Mouse (Mus musculus) heart, adult 2 months (tissue): Measurements from ENCODE around the gene Erg. TPM values are rescaled to one million over a fixed set of nuclear protein-coding genes. Genes with fewer than 3 reads are reported as not detected.

Source experiments
- DNase-seq, 2 experiments: peaks; one replicate each; pipeline ENCODE4 v3.0.0; 2021
- H3K27ac ChIP-seq: fragments of 200-600 bp; 2 replicates; pipeline ENCODE4 v1.8.1; 2022
- H3K27me3 ChIP-seq: fragments of 200-500 bp; 2 replicates; pipeline ENCODE4 v1.6.1; 2012; ENCODE audit warnings: mild to moderate bottlenecking, low read length, inconsistent platforms, mixed read lengths; ENCODE audit not compliant: control insufficient read depth, insufficient read depth
- H3K36me3 ChIP-seq: fragments of 200-500 bp; 2 replicates; pipeline ENCODE4 v1.6.1; 2012; ENCODE audit warnings: low read length, inconsistent platforms; ENCODE audit not compliant: control insufficient read depth, insufficient read depth
- H3K4me1 ChIP-seq: fragments of 200-500 bp; 2 replicates; pipeline ENCODE4 v1.6.1; 2011; ENCODE audit warnings: low read length; ENCODE audit not compliant: control insufficient read depth, insufficient read depth
- H3K4me3 ChIP-seq: fragments of 200-600 bp; 2 replicates; pipeline ENCODE4 v1.8.1; 2022
- H3K79me2 ChIP-seq: fragments of 200-500 bp; replicated peaks from 2 replicates; pipeline ENCODE4 v1.6.1; 2012; ENCODE audit warnings: mild to moderate bottlenecking, inconsistent platforms, low read length, moderate library complexity, mixed read lengths; ENCODE audit not compliant: control insufficient read depth, insufficient read depth
- H3K9ac ChIP-seq: fragments of 200-500 bp; 2 replicates; pipeline ENCODE4 v1.6.1; 2012; ENCODE audit warnings: low read depth, mild to moderate bottlenecking, control low read depth, inconsistent platforms, low read length, mixed read lengths
- CTCF ChIP-seq: fragments of 200-600 bp; IDR thresholded peaks from 2 replicates; pipeline ENCODE4 v1.8.1; 2022; ENCODE audit warnings: antibody characterized with exemption, mild to moderate bottlenecking, moderate library complexity
- EP300 ChIP-seq: fragments of 200-500 bp; IDR thresholded peaks from 2 replicates; pipeline ENCODE4 v1.6.1; 2011; ENCODE audit warnings: low read depth, low read length, control low read depth; ENCODE audit not compliant: insufficient read depth
- POLR2A ChIP-seq: fragments of 200-500 bp; IDR thresholded peaks from 2 replicates; pipeline ENCODE4 v1.6.1; 2011; ENCODE audit warnings: mild to moderate bottlenecking, low read depth, low read length, control low read depth; ENCODE audit not compliant: insufficient read depth
- WGBS: fragments of 180-500 bp; shearing (Covaris S2); methylation state at CpG from one replicate; pipeline ENCODE4 v1.1.7; 2018; 5-methylcytosine and 5-hydroxymethylcytosine counted together
- intact Hi-C: fragments of 180-260 bp; cut with DNase I; formaldehyde crosslinking; loops from one replicate; pipeline ENCODE4 v1.15.1; 2025
- polyA plus RNA-seq: library from polyadenylated mRNA; depleted of rRNA; stranded (reverse); fragments of >200 nt; gene quantifications from 2 replicates; pipeline ENCODE4 v1.2.3, GENCODE M21; 2012
- total RNA-seq, 2 experiments: library from RNA; stranded (reverse); gene quantifications; 2 replicates each; pipeline ENCODE4 v1.2.3; 2021

Gene Erg
- total and polyA plus RNA-seq, 3 experiments, result 19.8 to 26.6 (median 22.1) TPM

- WGBS, result 54% methylated on average over 8 of the region's 8 CpGs
- intact Hi-C loops, result loop anchor here (5.0 kb wide), 2 partner anchors 218 to 613 kb away; no protein-coding TSS in a partner anchor
These were observed 232.6 kb downstream of the Erg start for GRCm38 (mm10) chr16:95353838-95354237.

GRCm38 (mm10) chr16:95352266-95352665, 234.1 kb downstream of the Erg start:
- no peak overlapping the region; the same call in 1 of the 2 replicates for H3K27ac ChIP-seq

More at GRCm38 (mm10) chr16:95353838-95354237, 232.6 kb downstream of the Erg start:
- Histone ChIP-seq H3K27me3 (no peaks in the 10 kb centered on the region), H3K79me2 (no peaks in the 10 kb centered on the region), H3K4me3 (no peak overlapping the region), H3K9ac (no peak overlapping the region), H3K36me3 (no peaks in the 10 kb centered on the region), H3K4me1 (peaks cover 10% of the 10 kb centered on the region), H3K27ac (no peak overlapping the region)
- no peak for TF ChIP-seq CTCF
- no peak for TF ChIP-seq EP300
- TF ChIP-seq POLR2A, result no peak
- no peak for DNase-seq

GRCm38 (mm10) chr16:95350499-95350898, 235.9 kb downstream of the Erg start:
- 26% methylated on average over 3 of the region's 3 CpGs for WGBS
- Histone ChIP-seq H3K27ac (no peak overlapping the region), H3K9ac (no peak overlapping the region), H3K4me1 (peaks cover 21% of the 10 kb centered on the region), H3K79me2 (no peaks in the 10 kb centered on the region), H3K27me3 (no peaks in the 10 kb centered on the region), H3K4me3 (no peak overlapping the region), H3K36me3 (no peaks in the 10 kb centered on the region)
- TF ChIP-seq CTCF, result peak; percentile 75
- TF ChIP-seq POLR2A, result no peak
- peak; percentile 35 to 55 for DNase-seq
- intact Hi-C loops, result loop anchor here (5.0 kb wide), 2 partner anchors 222 to 617 kb away; no protein-coding TSS in a partner anchor

More at GRCm38 (mm10) chr16:95352266-95352665, 234.1 kb downstream of the Erg start:
- no peak for DNase-seq
- H3K36me3 ChIP-seq, result no peaks in the 10 kb centered on the region
- H3K4me1 ChIP-seq, result peaks cover 16% of the 10 kb centered on the region
- no peak for TF ChIP-seq POLR2A
- TF ChIP-seq EP300, result 0 out of 2 replicates have a peak, but pooled peaks have one; percentile 33
- TF ChIP-seq CTCF, result no peak
- no peaks in the 10 kb centered on the region for H3K27me3 ChIP-seq
- no peaks in the 10 kb centered on the region for H3K79me2 ChIP-seq
- intact Hi-C loops, result loop anchor here (5.0 kb wide), 2 partner anchors 220 to 615 kb away; no protein-coding TSS in a partner anchor
- 36% methylated on average over 8 of the region's 8 CpGs for WGBS
- H3K4me3 ChIP-seq, result no peak overlapping the region
- H3K9ac ChIP-seq, result no peak overlapping the region

GRCm38 (mm10) chr16:95349745-95350144, 236.6 kb downstream of the Erg start:
- Histone ChIP-seq H3K27ac (no peak overlapping the region), H3K9ac (no peak overlapping the region), H3K4me3 (no peak overlapping the region), H3K27me3 (no peaks in the 10 kb centered on the region), H3K36me3 (no peaks in the 10 kb centered on the region), H3K4me1 (peaks cover 22% of the 10 kb centered on the region), H3K79me2 (no peaks in the 10 kb centered on the region)
- intact Hi-C loops, result loop anchor here (2.0 to 5.0 kb wide), 3 partner anchors 115 to 618 kb away; no protein-coding TSS in a partner anchor
- WGBS, result 56% methylated on average over 5 of the region's 5 CpGs
- no peak for DNase-seq
- TF ChIP-seq EP300 (no peak), CTCF (no peak), POLR2A (no peak)

GRCm38 (mm10) chr16:95349344-95349743, 237.0 kb downstream of the Erg start:
- no peak for DNase-seq
- no peak overlapping the region for H3K9ac ChIP-seq
- H3K4me3 ChIP-seq, result no peak overlapping the region
- H3K27ac ChIP-seq, result no peak overlapping the region
- no peaks in the 10 kb centered on the region for H3K79me2 ChIP-seq
- no peak for TF ChIP-seq CTCF
- TF ChIP-seq EP300, result no peak
- TF ChIP-seq POLR2A, result no peak
- intact Hi-C loops, result loop anchor here (2.0 kb wide), 1 partner anchor 115 kb away; no protein-coding TSS in a partner anchor
- H3K36me3 ChIP-seq, result no peaks in the 10 kb centered on the region
- peaks cover 22% of the 10 kb centered on the region for H3K4me1 ChIP-seq
- 89% methylated on average over 6 of the region's 6 CpGs for WGBS
- no peaks in the 10 kb centered on the region for H3K27me3 ChIP-seq

GRCm38 (mm10) chr16:95348555-95348954, 237.8 kb downstream of the Erg start:
- H3K4me3 ChIP-seq, result no peak overlapping the region
- no peak for DNase-seq
- intact Hi-C loops, result loop anchor here (2.0 kb wide), 1 partner anchor 116 kb away; no protein-coding TSS in a partner anchor
- 80% methylated on average over 9 of the region's 9 CpGs for WGBS
- H3K36me3 ChIP-seq, result no peaks in the 10 kb centered on the region
- no peaks in the 10 kb centered on the region for H3K79me2 ChIP-seq
- TF ChIP-seq POLR2A, result no peak
- TF ChIP-seq CTCF, result no peak
- TF ChIP-seq EP300, result no peak
- peaks cover 22% of the 10 kb centered on the region for H3K4me1 ChIP-seq
- H3K27ac ChIP-seq, result no peak overlapping the region
- H3K27me3 ChIP-seq, result no peaks in the 10 kb centered on the region
- H3K9ac ChIP-seq, result no peak overlapping the region
